17 mouse cellular contexts compared by ENCODE assay signal in genomic region chr17:90544639-90545259, GRCm38 (mm10).
DNase-seq lines count a peak whose midpoint lies in the region; ATAC-seq and TF ChIP-seq lines count a peak whose summit lies in the region.
"Had no signal": no experiment of that assay in that cellular context is flagged by ENCODE, and none has a peak within 500 bp of the region (broad histone marks: within the 10 kb centered on the region; RNA-seq: fewer than 3 reads in every experiment).

No protein-coding gene starts in this region.

- H3K36me3 ChIP-seq in hindbrain, embryonic 15.5 days, result no peaks in the 10 kb centered on the region
- no peaks in the 10 kb centered on the region for H3K36me3 ChIP-seq in midbrain, postnatal 0 days (ENCODE audit: insufficient read depth, low read length)
- no peaks in the 10 kb centered on the region for H3K36me3 ChIP-seq in kidney, embryonic 14.5 days (ENCODE audit: control insufficient read depth, insufficient read depth, low read length)
- no peaks in the 10 kb centered on the region for H3K36me3 ChIP-seq in heart, embryonic 11.5 days (ENCODE audit: control insufficient read depth, insufficient read depth, low read length)
- H3K36me3 ChIP-seq: G1E; heart, embryonic 13.5 days; liver, embryonic 13.5 days had no signal

- H3K4me3 ChIP-seq in hindbrain, embryonic 15.5 days, result no peak overlapping the region
- H3K4me3 ChIP-seq in midbrain, postnatal 0 days (ENCODE audit: low read depth, low read length), result no peak overlapping the region
- H3K4me3 ChIP-seq in kidney, embryonic 14.5 days (ENCODE audit: low read length), result no peak overlapping the region
- H3K4me3 ChIP-seq in heart, embryonic 11.5 days (ENCODE audit: low read depth, low read length), result no peak overlapping the region
- H3K4me3 ChIP-seq: heart, embryonic 13.5 days; layer of hippocampus, adult 2 months; liver, embryonic 13.5 days had no signal

- TF ChIP-seq POLR2A in brain, embryonic 14.5 days (IDR thresholded peaks at IDR 0.05; ENCODE audit: borderline replicate concordance, extremely low read depth, insufficient read depth, insufficient read length, poor library complexity, severe bottlenecking), result no peak

- no peaks in the 10 kb centered on the region for H3K27me3 ChIP-seq in hindbrain, embryonic 15.5 days
- H3K27me3 ChIP-seq in midbrain, postnatal 0 days (ENCODE audit: insufficient read depth, low read length), result no peaks in the 10 kb centered on the region
- H3K27me3 ChIP-seq in kidney, embryonic 14.5 days (ENCODE audit: control insufficient read depth, insufficient read depth, low read length), result no peaks in the 10 kb centered on the region
- no peaks in the 10 kb centered on the region for H3K27me3 ChIP-seq in heart, embryonic 11.5 days (ENCODE audit: control insufficient read depth, insufficient read depth, low read length)
- H3K27me3 ChIP-seq: heart, embryonic 13.5 days; liver, embryonic 13.5 days had no signal

- no peak overlapping the region for H3K4me2 ChIP-seq in hindbrain, embryonic 15.5 days
- no peak overlapping the region for H3K4me2 ChIP-seq in midbrain, postnatal 0 days (ENCODE audit: low read depth, low read length, poor library complexity, severe bottlenecking)
- no peak overlapping the region for H3K4me2 ChIP-seq in kidney, embryonic 14.5 days (replicated peaks; ENCODE audit: low read depth, low read length)
- no peak overlapping the region for H3K4me2 ChIP-seq in heart, embryonic 11.5 days
- H3K4me2 ChIP-seq: heart, embryonic 13.5 days; liver, embryonic 13.5 days had no signal

- peaks cover 16% of the 10 kb centered on the region for H3K4me1 ChIP-seq in hindbrain, embryonic 15.5 days (replicated peaks)
- no peaks in the 10 kb centered on the region for H3K4me1 ChIP-seq in midbrain, postnatal 0 days (ENCODE audit: insufficient read depth, low read length)
- H3K4me1 ChIP-seq in kidney, embryonic 14.5 days (ENCODE audit: control insufficient read depth, insufficient read depth, low read length), result no peaks in the 10 kb centered on the region
- peaks cover 6% of the 10 kb centered on the region; the same call in 1 of the 2 replicates for H3K4me1 ChIP-seq in heart, embryonic 11.5 days (ENCODE audit: control insufficient read depth, insufficient read depth, low read length)
- H3K4me1 ChIP-seq: liver, embryonic 13.5 days had no signal

- WGBS in hindbrain, embryonic 15.5 days, result 41% methylated on average over 8 of the region's 8 CpGs
- WGBS in midbrain, postnatal 0 days, result 45% methylated on average over 8 of the region's 8 CpGs
- 68% methylated on average over 8 of the region's 8 CpGs for WGBS in kidney, embryonic 14.5 days
- 65% methylated on average over 8 of the region's 8 CpGs for WGBS in heart, embryonic 11.5 days (ENCODE audit: insufficient replicate concordance)

- TF ChIP-seq CTCF in brain, embryonic 14.5 days (IDR thresholded peaks at IDR 0.05; ENCODE audit: borderline replicate concordance, extremely low read depth, insufficient read depth, insufficient read length), result no peak
- TF ChIP-seq CTCF in midbrain, postnatal 0 days (IDR thresholded peaks at IDR 0.05), result no peak

- peak overlapping the region; percentile 25; the same call in 1 of the 2 replicates for H3K27ac ChIP-seq in hindbrain, embryonic 15.5 days (replicated peaks)
- no peak overlapping the region for H3K27ac ChIP-seq in midbrain, postnatal 0 days (ENCODE audit: low read depth, low read length)
- no peak overlapping the region for H3K27ac ChIP-seq in kidney, embryonic 14.5 days (ENCODE audit: low read depth, low read length)
- no peak overlapping the region for H3K27ac ChIP-seq in heart, embryonic 11.5 days (ENCODE audit: low read depth, low read length)
- H3K27ac ChIP-seq: heart, embryonic 13.5 days; kidney, postnatal 0 days; liver, embryonic 13.5 days had no signal

- no peak overlapping the region for H3K9ac ChIP-seq in hindbrain, embryonic 15.5 days
- H3K9ac ChIP-seq in midbrain, postnatal 0 days (replicated peaks; ENCODE audit: low read length, poor library complexity, severe bottlenecking), result no peak overlapping the region
- no peak overlapping the region for H3K9ac ChIP-seq in kidney, embryonic 14.5 days (ENCODE audit: low read depth, low read length)
- H3K9ac ChIP-seq in heart, embryonic 11.5 days (ENCODE audit: low read depth, low read length), result no peak overlapping the region
- H3K9ac ChIP-seq: heart, embryonic 13.5 days; liver, embryonic 13.5 days had no signal

- DNase-seq in cerebellum, adult 9-10 months, result peak; percentile 35
- peak; percentile 75 for DNase-seq in brain, embryonic 14.5 days (ENCODE audit: low read depth)
- DNase-seq in midbrain, postnatal 0 days (ENCODE audit: low spot score), result peak; percentile 20
- DNase-seq in urinary bladder, postnatal 4 days (ENCODE audit: low spot score in 2 of 2), result no peak
- DNase-seq: heart, postnatal 36 days; left cerebral cortex, postnatal 4 days; liver, embryonic 13.5 days had no signal

- no peak for ATAC-seq in cerebellum, adult (ENCODE audit: insufficient number of reproducible peaks, low FRiP score, low TSS enrichment)
- ATAC-seq in hindbrain, embryonic 15.5 days (ENCODE audit: low FRiP score, low read depth), result 0 out of 2 replicates have a peak, but pooled peaks have one; percentile 49
- no peak for ATAC-seq in midbrain, postnatal 0 days (ENCODE audit: low FRiP score)
- ATAC-seq in kidney, embryonic 14.5 days (ENCODE audit: low FRiP score, low TSS enrichment), result no peak
- no peak for ATAC-seq in heart, embryonic 11.5 days (replicated peaks; ENCODE audit: insufficient number of reproducible peaks, low FRiP score, low TSS enrichment)
- ATAC-seq: CD4-positive, CD25-positive, alpha-beta regulatory T cell, adult 4 months; intestine, embryonic 16.5 days had no signal

- H3K9me3 ChIP-seq in hindbrain, embryonic 15.5 days, result no peaks in the 10 kb centered on the region
- H3K9me3 ChIP-seq in midbrain, postnatal 0 days (ENCODE audit: low read length), result no peaks in the 10 kb centered on the region
- no peaks in the 10 kb centered on the region for H3K9me3 ChIP-seq in kidney, embryonic 14.5 days (ENCODE audit: control insufficient read depth, low read length)
- no peaks in the 10 kb centered on the region for H3K9me3 ChIP-seq in heart, embryonic 11.5 days (replicated peaks; ENCODE audit: control insufficient read depth, low read length)
- H3K9me3 ChIP-seq: G1E; heart, embryonic 13.5 days; liver, embryonic 13.5 days had no signal

Comparison
In these comparisons a context has a peak if more than half of its experiments do, and no peak if none do; other contexts are left out.
1. DNase-seq: peak in cerebellum, adult 9-10 months (single experiment), brain, embryonic 14.5 days (single experiment) and midbrain, postnatal 0 days (single experiment); none in urinary bladder, postnatal 4 days (0 of 2).